Mouse (Mus musculus) neutrophil, adult 65 days (primary cell): ENCODE data around the gene Gm10696. TPM values are rescaled to one million over a fixed set of nuclear protein-coding genes. Genes with fewer than 3 reads are reported as not detected.

ENCODE experiments used
- total RNA-seq: library from RNA; stranded (reverse); gene quantifications from 2 replicates; pipeline ENCODE4 v1.2.4, GENCODE M21; 2023

Gm10696 gene
- not detected in 2 replicates for total RNA-seq

DNA sequence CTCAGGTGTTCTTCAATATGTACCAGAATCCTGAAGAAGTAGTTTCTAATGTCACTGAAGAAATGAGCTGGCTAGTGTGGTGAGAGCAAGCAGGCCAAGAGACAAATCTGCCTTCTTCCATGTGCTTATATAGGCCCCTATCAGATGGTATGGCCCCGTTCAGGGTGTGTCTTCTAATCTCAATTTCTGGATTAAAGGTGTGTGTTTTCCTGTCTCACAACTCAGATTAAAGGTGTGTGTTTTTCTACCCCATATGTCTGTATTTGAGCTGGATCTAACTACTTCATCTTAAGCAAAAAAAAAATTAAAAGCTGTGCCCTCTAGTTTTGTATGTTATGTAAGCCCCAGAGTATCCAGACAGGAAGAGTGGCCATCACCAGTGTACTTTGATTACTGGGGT lies at the start of gene Gm10696:
TSS of gene Gm10696 (minus strand) at position 101 of the 400 bp plus-strand sequence.

DNA sequence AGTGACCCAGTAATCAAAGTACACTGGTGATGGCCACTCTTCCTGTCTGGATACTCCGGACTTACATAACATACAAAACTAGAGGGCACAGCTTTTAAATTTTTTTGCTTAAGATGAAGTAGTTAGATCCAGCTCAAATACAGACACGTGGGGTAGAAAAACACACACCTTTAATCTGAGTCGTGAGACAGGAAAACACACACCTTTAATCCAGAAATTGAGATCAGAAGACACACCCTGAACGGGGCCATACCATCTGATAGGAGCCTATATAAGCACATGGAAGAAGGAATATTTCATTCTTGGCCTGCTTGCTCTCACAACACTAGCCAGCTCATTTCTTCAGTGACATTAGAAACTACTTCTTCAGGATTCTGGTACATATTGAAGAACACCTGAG lies 18.4 kb upstream of the Gm10696 start, which contains the start of gene Gm5286:
TSS of gene Gm5286 (plus strand) at position 301 of the 400 bp plus-strand sequence.

Other genes starting within 250 kb of the Gm10696 start
- not detected in 2 replicates for gene Gm9117, start 234.7 kb downstream of the Gm10696 start, total RNA-seq
- gene Tdpoz5, start 216.9 kb downstream of the Gm10696 start, total RNA-seq: not detected in 2 replicates
- not detected in 2 replicates for gene Gm9125, start 123.3 kb downstream of the Gm10696 start, total RNA-seq
- not detected in 2 replicates for gene Gm10697, start 105.5 kb downstream of the Gm10696 start, total RNA-seq
- not detected in 2 replicates for gene Gm5286, start 18.5 kb upstream of the Gm10696 start, total RNA-seq
- gene Gm4778, start 85.8 kb upstream of the Gm10696 start, total RNA-seq: not detected in 2 replicates
- gene Them4, start 131.9 kb upstream of the Gm10696 start, total RNA-seq: 0.35 and 0.75 TPM in 2 replicates
- not detected in 2 replicates for gene Them5, start 163.9 kb upstream of the Gm10696 start, total RNA-seq
- not detected in 2 replicates for gene C2cd4d, start 184.2 kb upstream of the Gm10696 start, total RNA-seq
- gene Rorc, start 194.6 kb upstream of the Gm10696 start, total RNA-seq: not detected in 2 replicates
- not detected in 2 replicates for gene Lingo4, start 220.3 kb upstream of the Gm10696 start, total RNA-seq
- gene Tdrkh, start 235.1 kb upstream of the Gm10696 start, total RNA-seq: 0.38 and 1.3 TPM in 2 replicates